Mouse (Mus musculus) G1E (cell line): Measurements from ENCODE around the gene Upf2. TPM values are rescaled to one million over a fixed set of nuclear protein-coding genes. Genes with fewer than 3 reads are reported as not detected.

Experiments
- ATAC-seq: 2 replicates; pipeline ENCODE4 v1.8.0; 2016; ENCODE audit warnings: mild to moderate bottlenecking; ENCODE audit not compliant: insufficient number of reproducible peaks, poor library complexity, low FRiP score, severe bottlenecking; ENCODE audit errors: extremely low read depth
- DNase-seq: peaks from one replicate; pipeline ENCODE4 v3.0.0; 2012; ENCODE audit warnings: low spot score
- H3K27me3 ChIP-seq: 2 replicates; pipeline ENCODE4 v1.6.1; 2012; ENCODE audit warnings: mild to moderate bottlenecking, low read length, inconsistent platforms; ENCODE audit not compliant: insufficient read depth
- H3K36me3 ChIP-seq: replicated peaks from 2 replicates; pipeline ENCODE3; 2012; ENCODE audit warnings: mild to moderate bottlenecking, inconsistent platforms
- H3K4me1 ChIP-seq: 2 replicates; pipeline ENCODE4 v1.6.1; 2012; ENCODE audit warnings: low read depth, low read length, inconsistent platforms, mixed read lengths; ENCODE audit not compliant: insufficient read depth
- H3K4me3 ChIP-seq: 2 replicates; pipeline ENCODE4 v1.5.1; 2012; ENCODE audit warnings: low read depth, mild to moderate bottlenecking, inconsistent platforms, low read length, moderate library complexity, mixed read lengths
- H3K9me3 ChIP-seq: replicated peaks from 2 replicates; pipeline ENCODE4 v1.6.1; 2012; ENCODE audit warnings: inconsistent platforms
- CTCF ChIP-seq: IDR thresholded peaks from 2 replicates; pipeline ENCODE4 v1.5.1; 2012; ENCODE audit warnings: low read depth, low read length, inconsistent platforms, mixed read lengths
- GATA1 ChIP-seq: IDR thresholded peaks from 2 replicates; pipeline ENCODE4 v1.6.1; 2012; ENCODE audit warnings: borderline replicate concordance, low read length, inconsistent platforms, mixed read lengths
- GATA2 ChIP-seq: IDR thresholded peaks from 2 replicates; pipeline ENCODE4 v1.6.1; 2012; ENCODE audit warnings: low read depth, low read length, inconsistent platforms, borderline replicate concordance
- POLR2AphosphoS5 ChIP-seq: IDR thresholded peaks from 2 replicates; pipeline ENCODE4 v1.6.1; 2012; ENCODE audit warnings: low read depth, low read length, inconsistent platforms; ENCODE audit not compliant: insufficient replicate concordance
- TAL1 ChIP-seq: conservative IDR thresholded peaks from 2 replicates; pipeline ENCODE4 v1.6.1; 2012; ENCODE audit warnings: low read depth, low read length, inconsistent platforms, mixed read lengths
- polyA plus RNA-seq: library from polyadenylated mRNA; stranded (reverse); fragments of >175 nt; gene quantifications from 2 replicates; pipeline ENCODE4 v1.2.3, GENCODE M21; 2012
- total RNA-seq, 2 experiments: library from RNA; stranded (forward) in 1 of 2; stranded (reverse) in 1 of 2; fragments of 200-1000 nt in 1 of 2; fragments of >200 nt in 1 of 2; fragmentation: Nextera tagmentation in 1 of 2; gene quantifications; 2 replicates each; pipeline ENCODE4 v1.2.3; 2014 to 2017

Upf2 gene
- total and polyA plus RNA-seq, 3 experiments = 6.2 to 48.8 (median 27.9) TPM

GRCm38 (mm10) chr2:6099443-6099842 is 148.2 kb downstream of the Upf2 start:
- Histone ChIP-seq H3K27me3 (peaks cover 16% of the 10 kb centered on the region; the same call in 1 of the 2 replicates), H3K4me1 (no peaks in the 10 kb centered on the region), H3K9me3 (no peaks in the 10 kb centered on the region), H3K4me3 (no peak overlapping the region), H3K36me3 (no peaks in the 10 kb centered on the region)
- ATAC-seq (no peak), DNase-seq (no peak)
- TF ChIP-seq GATA1 (no peak), GATA2 (no peak), POLR2AphosphoS5 (no peak)

- DNase-seq (no peak), ATAC-seq (no peak)
- peaks cover 16% of the 10 kb centered on the region; the same call in 1 of the 2 replicates for H3K27me3 ChIP-seq
- TF ChIP-seq GATA2 (no peak), CTCF (no peak), TAL1 (no peak), POLR2AphosphoS5 (no peak), GATA1 (no peak)
- no peak overlapping the region for H3K4me3 ChIP-seq
- H3K4me1 ChIP-seq = no peaks in the 10 kb centered on the region
- no peaks in the 10 kb centered on the region for H3K36me3 ChIP-seq
- no peaks in the 10 kb centered on the region for H3K9me3 ChIP-seq
Observed at GRCm38 (mm10) chr2:6100027-6100749, 148.9 kb downstream of the Upf2 start.

GRCm38 (mm10) chr2:6100755-6101154 is 149.5 kb downstream of the Upf2 start:
- peaks cover 16% of the 10 kb centered on the region; the same call in 1 of the 2 replicates for H3K27me3 ChIP-seq
- no peak for TF ChIP-seq POLR2AphosphoS5
- no peak for TF ChIP-seq GATA1
- no peak for TF ChIP-seq TAL1
- TF ChIP-seq GATA2 = no peak
- no peak for TF ChIP-seq CTCF
- DNase-seq = no peak
- H3K9me3 ChIP-seq = no peaks in the 10 kb centered on the region
- H3K4me3 ChIP-seq = no peak overlapping the region
- no peak for ATAC-seq
- no peaks in the 10 kb centered on the region for H3K4me1 ChIP-seq
- H3K36me3 ChIP-seq = no peaks in the 10 kb centered on the region

GRCm38 (mm10) chr2:6105437-6105836 is 154.2 kb downstream of the Upf2 start:
- Histone ChIP-seq H3K36me3 (no peaks in the 10 kb centered on the region), H3K4me1 (no peaks in the 10 kb centered on the region), H3K4me3 (no peak overlapping the region), H3K27me3 (peaks cover 4% of the 10 kb centered on the region; the same call in 1 of the 2 replicates), H3K9me3 (no peaks in the 10 kb centered on the region)
- TF ChIP-seq CTCF (no peak), GATA1 (no peak), TAL1 (no peak), GATA2 (no peak)
- ATAC-seq (no peak), DNase-seq (no peak)

Other genes with a start within 250 kb of the Upf2 start
- gene Camk1d, start 237.0 kb upstream of the Upf2 start, total RNA-seq (2014; fragmentation: Nextera tagmentation) = 6.8 TPM in 2 replicates
- gene Camk1d, start 237.0 kb upstream of the Upf2 start, total RNA-seq (2017) = 10.8 and 15.5 TPM in 2 replicates
- gene Camk1d, start 237.0 kb upstream of the Upf2 start, polyA plus RNA-seq = 2.6 and 2.8 TPM in 2 replicates
- gene Nudt5, start 106.5 kb upstream of the Upf2 start, total RNA-seq (2014; fragmentation: Nextera tagmentation) = 72.1 and 118 TPM in 2 replicates
- gene Nudt5, start 106.5 kb upstream of the Upf2 start, total RNA-seq (2017) = 91.0 and 104 TPM in 2 replicates
- gene Nudt5, start 106.5 kb upstream of the Upf2 start, polyA plus RNA-seq = 7.9 and 20.7 TPM in 2 replicates
- gene Cdc123, start 106.3 kb upstream of the Upf2 start, total RNA-seq (2014; fragmentation: Nextera tagmentation) = 136 and 171 TPM in 2 replicates
- 153 and 190 TPM in 2 replicates for gene Cdc123, start 106.3 kb upstream of the Upf2 start, total RNA-seq (2017)
- gene Cdc123, start 106.3 kb upstream of the Upf2 start, polyA plus RNA-seq = 97.6 and 102 TPM in 2 replicates
- 5.0 TPM in 1 of 2 replicates, not detected in the other for gene Gm13199, start 88.5 kb upstream of the Upf2 start, total RNA-seq (2014; fragmentation: Nextera tagmentation)
- 0.82 and 1.0 TPM in 2 replicates for gene Gm13199, start 88.5 kb upstream of the Upf2 start, total RNA-seq (2017)
- 0.13 TPM in 1 of 2 replicates, not detected in the other for gene Gm13199, start 88.5 kb upstream of the Upf2 start, polyA plus RNA-seq
- 116 and 120 TPM in 2 replicates for gene Sec61a2, start 56.0 kb upstream of the Upf2 start, total RNA-seq (2014; fragmentation: Nextera tagmentation)
- gene Sec61a2, start 56.0 kb upstream of the Upf2 start, total RNA-seq (2017) = 36.4 and 46.5 TPM in 2 replicates
- gene Sec61a2, start 56.0 kb upstream of the Upf2 start, polyA plus RNA-seq = 2.5 and 2.9 TPM in 2 replicates
- not detected in 2 replicates for gene Dhtkd1, start 8.7 kb upstream of the Upf2 start, total RNA-seq (2014; fragmentation: Nextera tagmentation)
- gene Dhtkd1, start 8.7 kb upstream of the Upf2 start, total RNA-seq (2017) = 0.11 TPM in 1 of 2 replicates, not detected in the other
- 0.02 TPM in 1 of 2 replicates, not detected in the other for gene Dhtkd1, start 8.7 kb upstream of the Upf2 start, polyA plus RNA-seq
- not detected in 2 replicates for gene Proser2, start 178.7 kb downstream of the Upf2 start, total RNA-seq (2014; fragmentation: Nextera tagmentation)
- 0.06 and 0.11 TPM in 2 replicates for gene Proser2, start 178.7 kb downstream of the Upf2 start, total RNA-seq (2017)
- gene Proser2, start 178.7 kb downstream of the Upf2 start, polyA plus RNA-seq = not detected in 2 replicates